Mouse (Mus musculus) stomach, postnatal 0 days (tissue): ENCODE data around the gene Pycr1.

Source experiments
- CTCF ChIP-seq: IDR thresholded peaks from 2 replicates; pipeline ENCODE4 v1.5.1; 2016; ENCODE audit warnings: antibody characterized with exemption, low read depth, mild to moderate bottlenecking, moderate library complexity
- EP300 ChIP-seq: optimal IDR thresholded peaks from 2 replicates; pipeline ENCODE3; 2016; ENCODE audit warnings: antibody characterized with exemption

DNA sequence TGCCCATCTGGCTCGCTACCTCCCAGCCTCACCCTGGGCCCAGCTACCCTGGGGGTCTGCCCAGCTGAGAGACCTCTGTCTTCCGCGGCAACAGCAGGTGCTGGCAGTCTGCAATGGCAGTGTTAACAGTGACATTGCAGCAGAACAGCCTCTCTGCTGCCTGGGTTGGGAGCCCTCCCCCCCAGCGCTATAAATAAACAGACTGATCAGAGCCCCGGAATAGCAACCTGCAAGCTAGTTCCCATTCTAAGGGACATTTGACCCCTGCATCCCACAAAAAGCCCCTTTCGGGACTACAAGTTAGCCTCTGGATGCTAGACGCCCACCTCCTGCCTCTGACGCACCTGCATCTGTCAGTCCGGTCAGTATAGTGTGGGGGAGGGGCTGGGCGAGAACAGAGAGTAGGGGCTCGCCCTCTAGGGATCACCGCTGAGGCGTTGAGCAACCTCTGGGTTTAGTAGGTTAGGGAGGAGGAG, 4.5 kb upstream of the Pycr1 start, which contains the start of gene Myadml2:
- TF ChIP-seq CTCF = no peak
- no peak for TF ChIP-seq EP300
